Mouse (Mus musculus): ENCODE data around the gene Twf2. TPM values are rescaled to one million over a fixed set of nuclear protein-coding genes. Genes with fewer than 3 reads are reported as not detected.

Twf2 gene
- total RNA-seq, 2 experiments from 2014 or later = 68.8 to 69.3 TPM

GRCm38 (mm10) chr9:106173363-106173762 lies 29.5 kb upstream of the Twf2 start:
- DNase-seq = no peak
- intact Hi-C loops (cut with DNase I; ENCODE audit: low total_unique reads) = no loop called here

GRCm38 (mm10) chr9:106175552-106176200 lies 27.2 kb upstream of the Twf2 start:
- intact Hi-C loops (cut with DNase I; ENCODE audit: low total_unique reads) = no loop called here
- no peak for DNase-seq

GRCm38 (mm10) chr9:106176769-106177168 lies 26.1 kb upstream of the Twf2 start:
- intact Hi-C loops (cut with DNase I; ENCODE audit: low total_unique reads) = no loop called here
- no peak for DNase-seq

DNA sequence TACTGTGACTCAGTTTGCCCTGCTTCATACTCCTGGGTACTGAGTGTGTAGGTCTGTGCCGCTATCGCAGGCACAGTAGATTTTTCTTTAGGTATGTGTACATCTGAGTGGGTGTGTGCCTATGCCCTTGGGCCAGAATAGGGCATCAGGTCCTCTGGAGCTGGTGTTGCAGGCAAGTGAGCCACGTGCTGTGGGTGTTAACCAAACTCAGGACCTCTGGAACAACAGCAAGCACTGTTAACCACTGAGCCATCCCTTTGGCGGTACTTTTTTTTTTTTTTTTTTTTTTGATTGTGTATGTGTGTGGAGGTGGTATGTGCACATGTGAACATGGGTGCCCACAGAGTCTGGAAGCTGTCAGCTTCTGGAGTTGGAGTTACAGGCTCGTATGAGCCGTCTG lies 25.1 kb upstream of the Twf2 start:
- DNase-seq = no peak
- intact Hi-C loops (cut with DNase I; ENCODE audit: low total_unique reads) = no loop called here

GRCm38 (mm10) chr9:106179454-106179853 lies 23.5 kb upstream of the Twf2 start:
- no peak for DNase-seq
- intact Hi-C loops (cut with DNase I; ENCODE audit: low total_unique reads) = no loop called here

- intact Hi-C loops (cut with DNase I; ENCODE audit: low total_unique reads) = no loop called here
- DNase-seq = no peak
Measured at GRCm38 (mm10) chr9:106179964-106180363, 22.9 kb upstream of the Twf2 start.

GRCm38 (mm10) chr9:106182146-106182545 lies 20.8 kb upstream of the Twf2 start:
- no peak for DNase-seq
- intact Hi-C loops (cut with DNase I; ENCODE audit: low total_unique reads) = no loop called here

DNA sequence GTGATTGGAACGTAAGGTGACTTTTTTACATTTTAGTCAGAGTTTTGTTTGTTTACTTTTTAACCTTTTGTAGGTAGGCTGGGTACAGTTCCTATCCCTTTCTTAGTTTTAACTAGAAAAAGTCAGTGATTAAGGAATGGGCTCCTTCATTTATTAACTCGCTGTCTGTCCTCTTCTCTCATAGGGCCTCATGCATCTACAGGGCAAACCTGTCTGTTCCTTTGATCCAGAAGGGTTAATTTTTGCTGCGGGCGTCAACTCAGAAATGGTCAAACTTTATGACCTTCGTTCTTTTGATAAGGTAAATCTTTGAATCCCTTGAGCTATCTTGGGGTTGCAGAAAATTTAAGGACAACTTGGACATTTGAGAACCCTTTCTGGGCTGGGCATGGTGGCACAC lies 18.9 kb upstream of the Twf2 start:
- intact Hi-C loops (cut with DNase I; ENCODE audit: low total_unique reads) = no loop called here
- DNase-seq = no peak

DNA sequence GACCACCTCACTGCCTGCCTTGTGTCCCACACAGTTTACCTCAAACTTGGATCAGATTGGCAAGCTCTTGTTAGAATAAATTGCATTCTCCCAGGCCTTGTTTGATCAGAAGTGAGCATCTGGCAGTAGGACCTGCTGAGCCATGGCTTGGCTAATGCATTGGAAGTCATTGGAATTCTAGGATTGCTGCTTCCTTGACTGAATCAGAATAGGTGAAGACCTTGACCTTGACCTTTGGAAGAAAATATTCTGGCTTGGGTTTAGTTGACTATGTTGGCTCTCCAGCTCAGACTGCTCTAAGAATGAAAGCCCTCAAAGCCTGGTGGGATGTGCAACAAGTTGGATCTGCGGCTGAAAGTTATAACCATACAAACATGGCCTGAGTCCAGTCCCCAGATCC lies 11.6 kb upstream of the Twf2 start:
- no peak for DNase-seq
- intact Hi-C loops (cut with DNase I; ENCODE audit: low total_unique reads) = no loop called here

DNA sequence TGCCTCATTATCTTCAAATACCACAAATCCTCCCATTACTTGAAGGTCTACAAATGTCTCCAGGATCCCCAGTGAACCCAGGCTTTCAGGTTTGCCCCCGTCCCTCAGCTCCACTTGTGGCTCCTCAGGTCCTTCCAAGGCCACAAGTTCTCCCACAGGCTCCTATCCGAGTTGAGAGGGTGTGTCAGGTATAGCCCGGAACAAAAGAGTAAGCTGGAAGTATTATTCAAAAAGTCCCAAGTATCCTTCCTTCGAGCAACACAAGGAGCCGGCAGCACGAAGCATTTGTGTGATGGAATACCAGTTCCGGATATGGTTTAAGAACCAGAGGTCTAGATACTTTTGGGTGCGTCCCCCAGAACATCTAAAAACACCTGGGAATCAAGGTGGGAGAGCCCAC lies 10.9 kb upstream of the Twf2 start:
- DNase-seq = no peak
- intact Hi-C loops (cut with DNase I; ENCODE audit: low total_unique reads) = no loop called here

GRCm38 (mm10) chr9:106192998-106193397 lies 9.9 kb upstream of the Twf2 start:
- intact Hi-C loops (cut with DNase I; ENCODE audit: low total_unique reads) = no loop called here
- DNase-seq = no peak

GRCm38 (mm10) chr9:106193930-106194807 lies 8.7 kb upstream of the Twf2 start:
- no peak for DNase-seq
- intact Hi-C loops (cut with DNase I; ENCODE audit: low total_unique reads) = no loop called here

DNA sequence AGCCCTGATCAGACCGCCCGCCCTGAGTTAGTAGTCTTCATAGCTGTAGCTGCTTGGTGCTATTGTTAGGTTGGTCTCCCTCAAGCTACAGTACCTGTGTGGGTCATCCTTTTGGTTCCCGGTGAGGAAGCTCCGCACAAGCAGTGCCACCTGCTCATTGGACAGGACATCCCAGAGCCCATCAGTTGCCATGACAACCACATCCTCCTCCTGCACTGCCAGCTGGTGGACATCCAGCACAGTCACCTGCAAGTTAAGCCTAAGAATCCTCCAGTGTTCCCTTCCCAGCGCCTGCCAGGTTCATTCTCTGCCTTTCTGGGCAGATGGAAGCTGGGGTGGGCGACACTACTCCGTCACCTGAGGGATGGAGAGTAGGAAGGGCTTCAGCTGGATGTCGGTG lies 7.2 kb upstream of the Twf2 start:
- DNase-seq = no peak
- intact Hi-C loops (cut with DNase I; ENCODE audit: low total_unique reads) = no loop called here

GRCm38 (mm10) chr9:106197081-106197713 lies 5.7 kb upstream of the Twf2 start:
- DNase-seq = no peak
- intact Hi-C loops (cut with DNase I; ENCODE audit: low total_unique reads) = no loop called here

DNA sequence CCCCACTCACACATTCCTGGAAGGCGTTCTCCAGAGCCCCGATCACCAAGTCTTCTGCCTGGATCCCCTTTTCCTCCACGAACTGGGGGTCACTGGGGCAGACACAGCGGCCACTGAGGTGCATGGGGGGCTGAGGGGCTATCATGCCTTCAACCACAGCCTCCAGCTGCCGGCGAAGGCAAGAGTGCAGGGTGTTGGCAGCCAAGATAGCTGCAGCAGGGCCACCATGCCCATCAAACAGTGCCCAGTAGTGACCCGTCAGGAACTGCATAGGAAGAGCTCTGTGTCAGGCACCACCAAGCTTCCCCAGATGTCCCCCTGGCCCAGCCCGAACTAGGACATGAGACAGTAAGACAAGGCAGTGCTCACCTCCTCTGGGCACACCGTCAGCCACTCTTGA lies 5.2 kb upstream of the Twf2 start:
- intact Hi-C loops (cut with DNase I; ENCODE audit: low total_unique reads) = no loop called here
- no peak for DNase-seq

GRCm38 (mm10) chr9:106198962-106199458 lies 3.9 kb upstream of the Twf2 start:
- intact Hi-C loops (cut with DNase I; ENCODE audit: low total_unique reads) = no loop called here
- peak; percentile 81 for DNase-seq

DNA sequence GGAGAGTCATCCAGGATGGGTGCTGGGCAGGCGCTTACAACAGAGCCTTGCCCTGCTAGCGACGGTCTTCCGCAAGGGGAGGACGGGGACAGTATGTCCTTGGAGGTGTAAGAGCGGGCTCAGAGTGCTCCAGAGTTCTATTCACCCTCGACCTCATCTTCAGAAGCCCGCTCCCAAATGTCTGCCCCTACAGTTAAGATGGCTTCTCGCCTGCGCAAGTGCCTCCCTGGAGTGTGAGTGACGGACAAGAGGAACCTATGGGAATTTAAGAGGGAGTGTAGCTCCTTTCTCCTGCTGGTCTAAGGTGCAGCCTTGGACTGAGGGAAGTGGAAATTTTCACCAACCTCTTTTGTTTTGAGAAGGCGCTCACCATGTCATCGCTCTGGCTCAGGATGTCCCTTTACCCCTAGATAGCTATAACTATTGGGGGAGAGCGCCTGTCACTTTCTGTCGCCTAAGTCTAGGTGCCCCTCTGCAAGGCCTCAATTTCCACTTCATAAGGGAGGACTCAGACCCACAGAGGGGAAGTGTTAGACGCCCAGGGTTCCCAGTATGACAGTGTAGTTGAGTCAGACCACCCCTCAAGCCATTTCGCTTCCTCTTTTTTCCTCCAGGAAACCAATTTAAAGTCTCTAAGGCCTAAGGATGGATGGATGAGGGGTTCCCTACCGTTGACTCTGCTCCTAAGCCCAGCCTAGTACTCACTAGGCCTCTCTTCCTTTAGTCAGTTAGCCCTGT lies 3.2 kb upstream of the Twf2 start, which contains the start of gene Ppm1m:
Gene Ppm1m (minus strand): TSS at position 212 of the 738 bp plus-strand sequence.
- intact Hi-C loops (cut with DNase I; ENCODE audit: low total_unique reads) = no loop called here
- DNase-seq = no peak

- intact Hi-C loops (cut with DNase I; ENCODE audit: low total_unique reads) = no loop called here
Measured at GRCm38 (mm10) chr9:106201895-106202294, 1.0 kb upstream of the Twf2 start.

DNA sequence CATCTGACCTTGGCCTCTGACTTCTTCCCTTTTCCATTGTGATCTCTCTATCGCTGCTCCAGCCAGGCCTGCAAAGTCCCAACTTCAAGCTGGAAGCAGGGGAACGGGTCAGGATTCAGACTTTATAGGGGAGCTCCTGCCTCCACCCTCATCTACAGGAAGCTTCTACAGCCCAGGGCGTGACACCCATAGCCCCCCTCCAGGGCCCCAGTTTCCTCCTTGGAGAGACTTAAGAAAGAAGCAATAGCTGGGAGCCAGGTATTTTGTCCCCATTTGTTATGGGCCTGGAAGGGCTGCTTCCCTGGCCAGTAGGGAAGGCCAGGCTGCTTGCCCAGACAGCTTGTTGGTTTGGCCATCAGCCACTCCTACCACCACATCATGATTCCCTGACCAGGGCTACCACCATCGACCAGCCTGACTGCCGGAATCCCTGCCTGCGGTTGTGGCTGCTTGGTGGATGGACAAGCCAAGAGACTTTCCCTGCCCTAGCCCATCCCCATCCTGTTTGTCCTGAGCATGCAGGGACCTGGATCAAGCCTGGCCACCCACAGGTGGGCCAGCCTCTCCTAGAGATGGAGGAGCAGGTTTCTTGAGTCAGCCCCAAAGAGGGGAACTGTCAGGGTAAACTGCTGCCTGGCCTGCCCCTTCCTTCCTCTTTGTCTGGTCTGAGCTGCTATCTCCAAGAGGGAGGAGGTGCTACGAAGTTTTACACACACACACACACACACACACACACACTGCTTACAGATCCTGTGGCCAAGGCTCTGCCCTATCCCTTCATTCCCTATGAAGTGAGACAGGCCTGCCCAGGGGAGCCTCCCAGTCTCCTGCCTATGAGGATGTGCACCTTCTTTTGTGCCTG lies 1.3 kb downstream of the Twf2 start:
- DNase-seq = peak; percentile 53
- intact Hi-C loops (cut with DNase I; ENCODE audit: low total_unique reads) = no loop called here

More at GRCm38 (mm10) chr9:106201895-106202294, 1.0 kb upstream of the Twf2 start:
- no peak for DNase-seq

Data from gastrocnemius, postnatal 14 days (tissue).